Mouse (Mus musculus) embryonic fibroblast, embryonic 13.5 days (primary cell): ENCODE measurements around the gene Zfhx3. TPM values are rescaled to one million over a fixed set of nuclear protein-coding genes. Genes with fewer than 3 reads are reported as not detected.
A peak's percentile ranks its signal among the peaks of the same experiment; 100 is the strongest.

Experiments used
- H3K27ac ChIP-seq: 2 replicates; pipeline ENCODE4 v1.5.1; 2012; ENCODE audit warnings: low read length, control low read depth, inconsistent platforms; ENCODE audit not compliant: insufficient read depth
- H3K4me1 ChIP-seq: 2 replicates; pipeline ENCODE4 v1.6.1; 2011; ENCODE audit warnings: low read length; ENCODE audit not compliant: control insufficient read depth, insufficient read depth
- H3K4me3 ChIP-seq: 2 replicates; pipeline ENCODE4 v1.5.1; 2011; ENCODE audit warnings: mild to moderate bottlenecking, control low read depth, low read length; ENCODE audit not compliant: insufficient read depth
- CTCF ChIP-seq: IDR thresholded peaks from 2 replicates; pipeline ENCODE4 v1.5.1; 2011; ENCODE audit warnings: mild to moderate bottlenecking, control low read depth, low read length, moderate library complexity, borderline replicate concordance; ENCODE audit not compliant: insufficient read depth
- POLR2A ChIP-seq: IDR thresholded peaks from 2 replicates; pipeline ENCODE4 v1.6.1; 2011; ENCODE audit warnings: low read depth, mild to moderate bottlenecking, control low read depth, low read length, moderate library complexity
- polyA plus RNA-seq: library from polyadenylated mRNA; stranded (reverse); fragments of >200 nt; gene quantifications from 2 replicates; pipeline ENCODE4 v1.2.4, GENCODE M21; 2011; ENCODE audit warnings: low read depth; ENCODE audit not compliant: missing spikeins, insufficient read length

Zfhx3 gene
- polyA plus RNA-seq, 1 experiment, result 30.6 TPM

GRCm38 (mm10) chr8:107986629-107987028 is 44.2 kb downstream of the Zfhx3 start:
- no peak overlapping the region for H3K4me3 ChIP-seq
- no peak overlapping the region for H3K27ac ChIP-seq
- H3K4me1 ChIP-seq, result no peaks in the 10 kb centered on the region
- TF ChIP-seq CTCF (no peak), POLR2A (no peak)

- Histone ChIP-seq H3K27ac (no peak overlapping the region), H3K4me3 (no peak overlapping the region), H3K4me1 (no peaks in the 10 kb centered on the region)
- TF ChIP-seq POLR2A (no peak), CTCF (no peak)
These were observed 56.4 kb downstream of the Zfhx3 start for GRCm38 (mm10) chr8:107998874-107999273.

GRCm38 (mm10) chr8:108011516-108011915 is 69.1 kb downstream of the Zfhx3 start:
- no peak overlapping the region for H3K27ac ChIP-seq

GRCm38 (mm10) chr8:108017727-108018126 is 75.3 kb downstream of the Zfhx3 start:
- no peak for TF ChIP-seq POLR2A
- no peak for TF ChIP-seq CTCF
- peaks cover 5% of the 10 kb centered on the region for H3K4me1 ChIP-seq
- no peak overlapping the region for H3K4me3 ChIP-seq
- H3K27ac ChIP-seq, result peak overlapping the region; percentile 17; the same call in 1 of the 2 replicates

More at GRCm38 (mm10) chr8:108011516-108011915, 69.1 kb downstream of the Zfhx3 start:
- no peaks in the 10 kb centered on the region for H3K4me1 ChIP-seq
- no peak overlapping the region for H3K4me3 ChIP-seq
- TF ChIP-seq POLR2A (no peak), CTCF (no peak)

GRCm38 (mm10) chr8:108019651-108020050 is 77.2 kb downstream of the Zfhx3 start:
- Histone ChIP-seq H3K27ac (no peak overlapping the region), H3K4me3 (no peak overlapping the region), H3K4me1 (peaks cover 5% of the 10 kb centered on the region)
- TF ChIP-seq CTCF (no peak), POLR2A (no peak)

- TF ChIP-seq CTCF (no peak), POLR2A (no peak)
- Histone ChIP-seq H3K4me3 (no peak overlapping the region), H3K4me1 (peaks cover 3% of the 10 kb centered on the region), H3K27ac (no peak overlapping the region)
These were observed 80.0 kb downstream of the Zfhx3 start for GRCm38 (mm10) chr8:108022404-108022803.

- Histone ChIP-seq H3K4me1 (peaks cover 3% of the 10 kb centered on the region), H3K27ac (no peak overlapping the region), H3K4me3 (no peak overlapping the region)
- TF ChIP-seq CTCF (no peak), POLR2A (no peak)
These were observed 81.9 kb downstream of the Zfhx3 start for GRCm38 (mm10) chr8:108024331-108024730.

- peaks cover 1% of the 10 kb centered on the region for H3K4me1 ChIP-seq
- H3K4me3 ChIP-seq, result no peak overlapping the region
- TF ChIP-seq CTCF (peak; percentile 15; the same call in 1 of the 2 replicates), POLR2A (no peak)
- no peak overlapping the region for H3K27ac ChIP-seq
These were observed 82.8 kb downstream of the Zfhx3 start for GRCm38 (mm10) chr8:108025249-108025648.

GRCm38 (mm10) chr8:108026557-108027440 is 84.4 kb downstream of the Zfhx3 start:
- Histone ChIP-seq H3K27ac (no peak overlapping the region; the same call in 1 of the 2 replicates), H3K4me1 (no peaks in the 10 kb centered on the region; the same call in none of the 2 replicates), H3K4me3 (no peak overlapping the region)
- TF ChIP-seq CTCF (no peak), POLR2A (no peak)

- TF ChIP-seq POLR2A (no peak), CTCF (no peak)
- Histone ChIP-seq H3K4me3 (peak overlapping the region; percentile 13), H3K4me1 (no peaks in the 10 kb centered on the region; the same call in none of the 2 replicates), H3K27ac (no peak overlapping the region; the same call in 1 of the 2 replicates)
These were observed 85.1 kb downstream of the Zfhx3 start for GRCm38 (mm10) chr8:108027561-108028025.
